Mouse (Mus musculus) kidney, adult 11 months (tissue): ENCODE data around the gene Map3k12.

Experiments
- DNase-seq: peaks from one replicate; pipeline ENCODE4 v3.0.0; 2022

Gene Map3k12

GRCm38 (mm10) chr15:102458050-102458736, 58.7 kb downstream of the Map3k12 start:
- no peak for DNase-seq

DNA sequence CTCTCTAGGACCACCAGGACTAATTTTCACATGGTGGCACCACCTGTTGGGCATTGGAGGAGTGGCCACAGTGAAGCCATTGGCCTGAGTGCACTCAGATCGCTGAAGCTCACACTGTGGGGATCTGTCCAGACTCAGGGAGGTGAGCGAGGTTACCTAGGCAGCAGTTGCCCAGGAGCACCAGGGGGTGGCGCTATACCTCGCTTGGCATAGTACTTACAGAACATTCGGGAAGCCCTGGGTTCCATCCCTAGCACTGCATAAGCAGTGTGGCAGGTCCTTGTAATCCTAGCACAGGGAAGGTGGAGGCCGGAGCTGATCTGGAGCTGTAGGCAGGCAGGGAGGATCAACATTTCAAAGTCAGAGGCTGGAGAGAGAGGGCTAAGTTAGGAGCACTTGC, 60.9 kb downstream of the Map3k12 start:
- DNase-seq, result no peak

- DNase-seq, result no peak
Measured at GRCm38 (mm10) chr15:102451666-102452430, 65.0 kb downstream of the Map3k12 start.

- peak; percentile 55 for DNase-seq
Measured at GRCm38 (mm10) chr15:102450928-102451327, 65.9 kb downstream of the Map3k12 start.

DNA sequence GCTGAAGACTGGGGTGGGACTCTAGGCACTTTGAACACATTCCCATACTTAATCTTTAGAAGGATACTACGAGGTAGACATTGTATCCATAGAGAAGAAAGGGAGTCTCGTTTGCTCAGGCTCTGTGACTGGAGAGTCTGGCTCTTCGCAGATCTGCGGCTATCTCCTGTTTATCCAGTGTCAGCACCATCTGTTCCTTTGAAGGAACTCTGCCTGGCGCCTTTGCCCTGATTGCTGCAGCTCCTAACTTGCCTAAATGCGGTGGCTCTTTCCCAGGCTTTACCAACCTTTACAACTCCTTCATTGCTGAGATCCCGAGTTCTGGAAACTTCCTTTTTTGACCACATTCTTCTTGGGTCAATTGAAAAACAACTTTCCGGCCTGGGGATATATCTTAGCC, 67.5 kb downstream of the Map3k12 start:
- DNase-seq, result no peak
